Mouse (Mus musculus): Measurements from ENCODE around the gene Cep295nl.

Cep295nl gene

DNA sequence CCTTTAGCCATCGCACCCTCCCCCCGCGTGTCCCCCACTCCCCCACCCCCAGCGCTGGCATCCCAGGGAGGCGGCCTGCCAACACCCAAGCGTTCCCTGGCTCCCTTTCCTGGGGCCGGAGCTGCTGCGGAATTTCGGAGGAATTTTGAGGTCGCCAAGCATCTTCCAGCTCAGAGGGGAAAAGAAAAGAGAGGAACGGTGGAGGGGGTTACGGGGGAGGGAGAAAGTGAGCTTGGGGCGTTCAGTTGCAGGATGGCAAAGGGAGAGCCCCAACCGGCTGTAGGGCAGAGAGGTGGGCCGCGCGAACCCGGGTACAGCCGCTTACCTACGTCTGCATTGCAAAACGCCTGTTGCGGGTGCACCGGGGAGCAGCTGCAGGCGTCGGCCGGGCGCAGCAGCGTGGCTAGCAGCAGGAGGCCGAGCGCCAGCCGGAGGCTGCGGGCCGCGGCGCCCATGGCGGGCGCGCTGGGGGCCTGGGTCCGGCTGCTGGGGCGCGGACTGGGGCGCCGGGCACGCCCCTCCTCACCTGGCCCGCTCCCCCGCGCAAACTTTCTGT is 12.4 kb upstream of the Cep295nl start:
- DNase-seq = peak; percentile 73

DNA sequence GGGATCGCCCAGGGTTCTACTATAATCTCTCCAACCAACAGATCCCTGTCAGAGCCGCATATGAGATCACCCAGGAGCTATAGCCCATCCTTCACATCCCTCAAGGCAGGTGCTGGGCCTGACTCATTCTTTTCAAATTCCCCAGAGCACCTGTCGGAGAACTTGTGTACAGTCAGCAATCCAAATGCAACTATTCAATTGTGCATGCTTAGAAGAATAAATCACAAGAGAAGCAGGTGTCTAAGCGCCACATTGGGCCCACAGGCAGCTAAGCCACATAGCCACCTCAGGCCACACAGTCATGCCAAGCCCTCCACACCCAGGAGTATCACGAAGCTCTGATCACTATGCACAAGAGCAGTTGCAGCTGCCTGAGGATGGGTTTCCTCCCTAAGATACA is 7.2 kb upstream of the Cep295nl start:
- DNase-seq = no peak

DNA sequence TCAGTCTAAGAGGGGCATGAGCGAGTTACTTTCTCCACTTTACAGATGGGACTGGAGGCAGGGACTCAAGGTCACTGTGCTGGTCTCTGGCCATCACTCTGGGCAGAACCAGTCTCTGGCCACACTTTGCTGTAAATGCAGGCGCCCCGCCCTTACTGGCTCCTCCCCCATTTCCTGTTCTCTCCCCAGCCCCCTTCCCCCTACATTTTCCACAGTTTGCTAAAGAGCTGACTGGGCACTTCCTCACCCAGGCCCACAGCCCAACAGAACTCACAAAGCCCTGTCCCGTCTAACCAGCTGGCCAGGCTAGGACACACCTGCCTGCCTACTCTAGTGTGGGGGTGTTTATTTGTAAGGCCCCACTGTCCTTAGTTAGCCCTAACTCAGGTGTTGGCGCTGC is 6.6 kb upstream of the Cep295nl start:
- peak; percentile 94 for DNase-seq

DNA sequence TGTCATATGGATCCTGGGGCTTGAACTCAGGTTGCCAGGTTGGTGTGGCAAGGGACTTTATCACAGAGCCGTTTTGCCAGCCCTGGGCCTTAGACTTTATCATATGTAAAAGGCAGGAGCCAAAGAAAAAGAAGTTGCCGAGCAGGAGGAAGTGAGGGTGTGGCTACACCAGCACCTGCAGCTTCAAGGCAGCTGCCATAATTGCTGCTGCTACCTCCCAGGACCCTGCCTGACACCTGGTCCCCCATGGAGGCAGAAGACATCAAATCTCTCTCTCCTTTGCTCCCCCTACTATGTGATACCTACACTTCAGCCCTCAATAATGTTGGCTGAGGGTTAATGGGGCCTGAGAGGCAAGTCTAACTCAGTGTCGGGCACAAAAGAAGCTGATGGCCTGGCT is 6.1 kb upstream of the Cep295nl start:
- DNase-seq = no peak

DNA sequence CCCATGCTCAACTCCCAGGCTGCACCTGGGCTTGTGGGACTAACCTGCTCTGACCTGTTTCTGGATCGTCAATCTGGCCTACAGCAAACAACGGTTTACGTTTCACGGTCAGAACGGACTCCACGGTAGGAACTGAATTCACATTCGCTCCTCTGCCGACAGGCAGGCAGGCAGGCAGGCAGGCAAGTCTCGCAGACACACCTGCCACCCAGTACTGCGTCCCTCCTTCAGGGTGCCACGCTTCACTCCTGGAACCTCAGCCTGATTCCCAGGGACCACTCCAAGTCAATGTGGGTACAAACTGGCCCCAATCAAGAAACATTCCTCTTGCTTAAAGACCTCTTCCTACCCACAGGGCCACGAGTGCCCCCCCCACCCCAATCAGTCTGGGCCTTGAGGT is 5.6 kb upstream of the Cep295nl start:
- DNase-seq = no peak

DNA sequence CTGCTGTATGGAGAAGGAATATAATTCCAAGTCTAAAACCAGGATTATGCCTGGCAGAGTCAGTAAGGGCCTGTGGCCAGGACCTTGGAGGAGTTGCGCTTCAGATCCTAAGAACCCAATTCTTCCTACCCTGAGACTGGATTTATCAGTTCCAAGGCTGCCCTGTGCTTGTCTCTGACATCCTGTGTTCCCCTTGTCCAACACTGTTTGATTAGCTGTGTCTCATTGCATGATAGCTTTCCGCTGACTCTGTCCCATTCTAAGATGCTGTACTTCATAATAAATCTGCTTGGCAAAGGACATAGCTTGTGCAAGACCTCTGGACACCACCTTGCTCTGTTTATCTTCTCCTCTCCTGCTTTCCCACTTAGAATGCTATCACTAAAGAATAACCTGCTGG is 5.1 kb upstream of the Cep295nl start:
- DNase-seq = peak; percentile 30

DNA sequence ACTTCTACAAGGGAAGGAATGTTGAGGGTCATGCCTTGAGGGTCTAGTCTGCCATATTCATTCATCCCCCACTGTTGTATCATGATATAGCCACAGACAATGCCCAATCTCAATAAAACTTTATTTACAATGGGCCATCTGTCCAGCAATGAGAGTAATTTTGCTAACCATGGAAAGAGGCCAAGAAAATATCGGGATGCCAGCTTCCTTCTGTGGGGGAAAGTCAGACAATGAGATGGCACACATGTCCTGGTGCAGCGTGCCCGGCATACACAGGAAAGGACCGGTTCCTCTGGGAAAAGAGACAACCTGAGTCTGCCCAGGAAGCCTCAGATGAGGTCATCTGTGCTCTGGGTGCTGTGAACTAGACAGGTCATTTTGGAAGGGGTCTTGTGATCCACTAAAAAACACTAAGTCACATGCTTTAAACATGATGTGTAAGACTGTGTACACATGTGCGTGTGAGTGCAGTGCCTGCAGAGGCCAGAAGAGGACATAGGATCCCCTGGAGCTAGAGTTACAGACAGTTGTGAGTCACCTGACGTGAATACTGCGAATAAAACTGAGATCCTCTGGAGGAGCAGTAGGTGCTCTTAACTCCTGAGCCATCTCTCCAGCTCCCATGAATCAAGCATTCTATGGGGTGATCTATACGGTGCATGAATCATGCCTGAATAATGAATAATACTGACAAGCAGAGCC is 4.2 kb upstream of the Cep295nl start:
- DNase-seq = no peak

DNA sequence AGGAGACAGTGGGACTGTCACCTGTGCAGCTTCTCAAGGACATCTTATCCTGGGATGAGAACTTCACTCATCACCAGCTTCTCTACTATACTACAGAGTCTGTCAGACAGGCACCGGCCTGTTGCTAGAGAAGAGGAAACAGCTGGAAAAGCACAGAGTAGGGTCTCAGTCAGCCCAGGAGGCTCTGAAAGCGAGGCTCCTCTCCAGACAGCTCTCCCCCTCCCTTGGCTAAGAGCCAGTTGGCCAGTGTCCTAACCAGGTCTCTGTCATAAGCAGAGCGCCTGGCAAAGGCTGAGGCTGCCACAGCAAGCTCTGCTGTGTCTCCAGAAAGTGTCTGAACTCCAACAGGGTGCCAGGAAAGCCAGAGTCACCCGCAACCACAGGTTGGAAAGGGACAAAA is 3.4 kb upstream of the Cep295nl start:
- DNase-seq = peak; percentile 73

DNA sequence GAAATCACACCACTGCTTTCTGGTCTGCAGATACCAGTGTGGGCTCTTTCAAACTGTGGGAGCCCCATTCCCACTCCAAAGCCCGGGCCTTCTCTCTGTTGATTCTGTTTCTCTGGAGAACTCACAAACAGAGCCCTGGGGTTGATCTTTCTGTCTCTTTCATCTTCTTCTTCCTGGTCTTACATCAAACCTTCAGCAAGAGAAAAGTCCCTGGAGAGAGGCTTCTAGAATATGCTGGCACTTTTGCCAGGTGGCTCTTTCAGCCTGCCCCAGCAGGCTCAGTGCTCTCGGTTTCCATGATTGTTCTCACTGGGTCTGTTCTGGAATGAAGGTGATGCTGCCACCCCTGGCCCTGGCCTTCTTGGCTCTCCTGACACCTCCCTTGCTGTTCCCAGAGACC is 1.3 kb upstream of the Cep295nl start:
- no peak for DNase-seq

DNA sequence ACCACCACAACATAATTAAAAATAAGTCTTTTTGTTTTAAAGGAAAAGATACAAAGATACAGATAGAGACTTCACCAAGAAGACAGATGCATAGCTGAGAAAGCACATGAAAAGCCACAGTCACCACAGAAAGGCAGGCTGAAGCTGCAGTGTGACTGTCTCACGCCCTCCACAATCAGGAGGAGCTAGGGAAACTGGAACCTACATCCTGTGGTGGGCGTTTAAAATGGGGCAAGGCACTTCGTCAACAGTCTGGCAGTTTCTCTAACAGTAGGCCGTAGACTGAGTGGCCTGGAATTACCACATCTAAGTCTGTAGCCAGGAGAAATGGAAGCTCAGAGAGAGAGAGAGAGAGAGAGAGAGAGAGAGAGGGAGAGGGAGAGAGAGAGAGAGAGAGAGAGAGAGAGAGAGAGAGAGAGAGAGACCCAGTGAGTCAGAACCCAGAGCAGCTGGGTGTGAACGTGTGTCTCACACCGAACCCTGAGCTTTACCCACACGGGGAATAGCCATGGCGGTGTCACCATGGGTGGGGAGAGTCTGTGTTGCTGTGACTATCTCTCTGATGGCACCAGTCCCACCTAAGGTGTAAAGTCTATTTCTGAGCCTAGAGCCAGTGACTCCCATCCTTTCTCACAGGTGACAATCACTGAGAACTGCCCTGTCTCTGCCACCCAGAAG is 4.7 kb downstream of the Cep295nl start:
- peak; percentile 32 for DNase-seq

DNA sequence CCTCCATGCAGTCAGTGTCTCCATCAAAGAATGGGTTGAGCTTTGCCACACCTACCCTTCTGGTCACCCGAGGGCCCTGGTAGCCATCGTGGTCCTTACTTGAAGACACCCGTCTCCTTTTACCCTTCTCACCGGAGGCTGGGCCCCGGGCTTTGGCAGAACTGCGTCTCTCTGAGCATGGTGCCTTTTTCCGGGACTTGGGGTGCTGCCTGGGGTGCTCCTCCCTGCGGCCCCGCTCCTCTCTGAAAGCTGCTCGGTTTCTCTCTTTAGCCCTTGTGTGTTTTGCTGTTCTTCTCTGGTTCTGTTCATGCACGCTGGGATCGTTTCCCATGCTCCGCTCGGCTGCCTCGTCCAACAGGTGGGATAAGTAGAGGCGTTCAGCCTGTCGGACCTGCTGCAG is 8.9 kb downstream of the Cep295nl start:
- DNase-seq = no peak

DNA sequence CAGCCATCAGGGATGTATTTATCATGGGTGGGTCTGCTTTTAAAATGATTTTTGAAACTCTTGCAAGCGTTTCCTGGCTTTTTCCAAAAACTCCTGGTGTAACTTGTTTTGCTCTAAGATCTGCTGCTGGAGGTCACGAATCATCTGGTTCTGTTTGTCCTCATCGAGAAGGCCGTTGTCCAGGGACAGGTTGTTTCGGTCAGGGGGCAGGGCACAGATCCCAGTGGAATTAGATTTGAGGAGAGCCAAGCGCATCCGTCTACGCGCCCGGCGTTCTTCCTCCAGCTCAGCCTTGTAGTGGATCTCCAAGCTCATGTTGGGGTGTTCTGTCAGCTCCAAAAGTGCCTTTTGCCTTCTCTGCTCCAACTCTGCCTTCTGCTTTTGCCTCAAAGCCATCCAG is 9.9 kb downstream of the Cep295nl start:
- no peak for DNase-seq

DNA sequence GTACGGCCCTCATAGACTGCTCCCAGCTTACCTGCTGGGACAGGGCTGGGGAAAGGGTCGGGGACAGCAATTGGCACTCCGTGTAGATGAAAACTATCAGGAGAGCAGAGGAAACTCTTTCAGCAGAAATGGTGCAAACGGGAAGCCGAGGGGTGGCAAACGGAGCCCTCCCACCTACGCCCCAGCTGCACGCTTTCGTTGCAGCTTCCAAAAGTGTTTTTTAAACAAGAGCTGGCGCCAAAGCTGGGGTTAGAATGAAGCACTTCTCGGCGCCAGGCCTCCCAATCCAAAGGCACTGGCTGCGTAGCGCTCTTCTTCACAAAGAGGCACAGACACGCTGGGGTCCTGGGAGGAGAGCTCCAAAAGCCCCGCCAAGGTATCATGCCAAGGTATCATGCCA is 11.5 kb downstream of the Cep295nl start:
- no peak for DNase-seq

DNA sequence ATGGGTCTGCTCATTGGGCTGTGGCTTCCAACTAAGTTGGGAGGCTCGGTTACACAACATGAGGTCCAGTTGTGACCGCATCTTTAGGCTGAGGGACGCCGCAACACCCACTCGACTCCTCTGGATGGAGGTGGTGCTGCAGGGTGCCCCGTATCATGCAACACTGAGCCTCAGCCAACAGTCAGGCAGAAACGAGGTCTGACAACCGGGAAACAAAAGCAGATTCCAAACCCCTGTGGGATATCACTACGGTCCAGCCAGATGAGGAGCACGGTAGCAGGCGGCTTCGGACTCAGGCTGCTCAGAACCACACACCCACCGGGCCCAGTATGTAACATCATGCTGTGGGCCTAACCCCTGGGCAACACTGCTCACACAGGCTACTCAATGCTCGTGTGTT is 11.9 kb downstream of the Cep295nl start:
- DNase-seq = no peak

DNA sequence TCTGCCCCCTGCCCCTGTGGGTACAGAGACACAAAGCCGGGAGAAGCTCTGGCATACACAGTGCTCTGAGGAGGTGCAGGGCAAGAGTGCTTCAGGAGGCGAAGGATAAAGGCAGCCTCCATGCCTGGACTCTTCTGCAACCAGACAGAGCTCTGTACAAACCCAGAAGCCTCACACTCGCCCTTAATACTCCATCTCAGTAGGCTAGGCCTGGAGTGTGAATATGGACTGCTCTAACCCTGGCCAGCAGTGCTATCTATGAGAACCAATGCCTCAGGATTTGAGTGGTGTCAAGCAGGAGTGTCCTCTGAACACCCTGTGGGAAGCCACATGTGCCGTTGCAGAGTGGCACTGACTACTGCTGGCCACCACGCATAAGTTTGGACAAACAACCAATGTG is 13.4 kb downstream of the Cep295nl start:
- no peak for DNase-seq

DNA sequence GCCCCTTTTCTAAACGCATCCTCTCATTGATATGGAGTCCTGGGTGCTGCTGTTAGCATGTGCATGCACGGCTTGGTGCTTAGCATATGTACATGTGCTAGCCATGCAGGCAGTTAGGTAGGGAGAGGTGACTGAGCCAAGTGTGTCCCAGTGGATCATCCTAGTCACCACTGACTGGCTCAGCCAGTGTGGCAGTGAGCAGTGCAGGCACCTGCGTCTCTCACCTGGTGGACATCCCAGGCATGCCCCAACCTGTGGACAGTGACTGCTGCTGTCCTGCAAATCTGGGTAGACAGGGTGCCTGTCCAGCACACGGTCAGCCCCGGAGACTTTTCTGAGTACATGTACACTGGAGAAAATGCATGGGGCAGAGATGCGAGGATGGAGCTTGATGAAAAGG is 13.8 kb downstream of the Cep295nl start:
- DNase-seq = no peak

DNA sequence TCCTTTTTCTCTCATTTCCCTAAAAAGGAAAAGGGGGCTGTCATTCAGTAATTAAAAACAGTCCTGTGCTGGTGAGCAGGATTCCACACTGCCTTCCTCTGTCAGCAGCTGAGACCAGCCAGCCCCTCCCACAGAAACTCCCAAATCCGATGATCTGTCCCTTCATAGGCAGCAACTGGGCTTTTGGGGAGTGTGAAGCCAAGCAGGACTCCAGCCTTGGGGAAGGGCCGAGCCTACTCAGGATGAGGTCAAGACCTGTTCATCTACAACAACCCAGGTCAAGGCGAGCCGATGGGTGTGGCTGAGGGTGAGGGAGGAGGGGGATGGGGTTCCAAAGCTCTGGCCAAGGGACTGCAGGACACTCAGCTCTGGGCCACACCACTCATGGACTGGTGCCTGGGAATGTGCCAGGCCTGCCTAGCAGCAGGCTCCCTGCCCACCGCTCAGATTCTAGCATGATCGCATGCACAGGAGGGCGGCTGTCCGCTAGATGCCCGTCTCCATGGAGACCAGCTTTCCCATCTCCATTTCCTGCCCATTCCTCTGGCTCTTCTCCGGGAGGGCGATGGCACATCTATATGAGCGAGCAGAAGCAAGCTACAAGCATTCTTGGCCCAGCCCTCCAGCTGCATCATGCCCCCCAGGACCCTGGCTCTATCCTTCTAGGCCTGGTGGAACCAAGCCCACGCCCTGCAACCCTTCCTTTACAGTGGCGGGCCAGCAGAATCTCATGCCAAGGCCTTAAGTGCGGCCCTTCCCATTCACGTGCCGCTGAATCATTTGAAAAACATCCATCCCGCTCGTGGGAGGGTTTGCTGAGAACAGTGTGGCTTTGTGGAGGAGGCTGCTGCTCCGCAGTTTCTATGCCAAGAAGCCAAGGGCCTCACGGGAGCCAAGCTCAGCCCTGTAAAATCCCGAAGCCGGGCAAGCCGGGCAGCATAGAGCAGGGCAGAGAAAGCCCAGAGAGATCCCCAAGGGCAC is 15.0 kb downstream of the Cep295nl start:
- DNase-seq = peak; percentile 83

DNA sequence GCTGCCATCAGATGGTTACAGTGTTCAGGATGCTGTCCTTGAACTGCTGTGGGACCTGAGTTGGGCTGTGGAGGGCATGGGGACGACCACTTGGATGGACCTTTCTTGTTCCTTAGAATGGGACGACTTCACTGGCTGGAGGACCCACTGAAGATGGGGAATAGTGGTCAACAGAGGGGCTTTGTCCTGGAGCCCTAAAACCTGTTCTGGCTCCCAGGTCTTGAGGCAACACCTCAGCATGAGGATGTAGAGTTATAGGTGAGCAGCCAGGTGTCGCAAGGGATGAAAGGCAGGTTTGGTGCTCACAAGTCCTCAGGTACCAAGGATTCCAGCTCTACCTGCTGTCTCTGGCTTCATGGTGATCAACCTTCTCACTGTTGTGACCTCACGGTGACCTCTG is 15.8 kb downstream of the Cep295nl start:
- DNase-seq = no peak

DNA sequence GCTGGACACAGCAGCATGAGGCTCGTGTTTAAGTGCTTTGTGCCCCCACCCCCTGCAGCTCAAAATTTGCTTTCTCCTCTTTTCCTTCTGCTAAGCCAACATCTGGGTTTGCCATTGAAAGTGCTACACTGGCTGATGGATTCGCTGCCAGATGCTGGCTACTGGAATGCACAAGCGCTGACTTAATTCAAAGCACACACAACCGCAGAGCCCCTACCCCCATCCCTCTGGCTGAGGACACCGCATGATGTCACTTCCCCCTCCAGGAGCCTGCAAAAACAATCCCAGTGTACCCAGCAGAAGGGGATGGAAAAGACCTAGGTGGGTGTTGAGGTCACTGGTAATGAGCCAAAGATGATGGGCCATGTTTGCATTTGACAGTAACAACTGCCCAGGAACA is 17.8 kb downstream of the Cep295nl start:
- peak; percentile 67 for DNase-seq

DNA sequence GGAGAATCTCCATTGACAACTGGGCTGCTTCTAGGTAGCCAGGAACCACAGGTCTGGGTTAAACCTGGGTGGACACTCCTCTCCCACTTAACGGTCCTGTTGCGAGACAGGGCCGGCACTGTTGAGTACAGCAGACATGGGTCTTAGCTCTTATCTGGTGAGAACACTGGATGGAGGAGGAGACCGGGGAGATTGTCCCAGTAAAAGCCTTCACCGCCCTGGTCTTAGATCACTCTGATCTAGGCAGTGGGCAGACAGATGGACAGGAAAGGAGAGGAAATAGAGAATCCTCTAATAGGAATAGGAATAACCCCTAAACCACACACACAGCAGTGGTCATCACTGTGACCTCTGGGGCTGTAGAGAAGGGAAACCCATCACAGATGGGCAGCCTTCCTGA is 18.3 kb downstream of the Cep295nl start:
- no peak for DNase-seq

DNA sequence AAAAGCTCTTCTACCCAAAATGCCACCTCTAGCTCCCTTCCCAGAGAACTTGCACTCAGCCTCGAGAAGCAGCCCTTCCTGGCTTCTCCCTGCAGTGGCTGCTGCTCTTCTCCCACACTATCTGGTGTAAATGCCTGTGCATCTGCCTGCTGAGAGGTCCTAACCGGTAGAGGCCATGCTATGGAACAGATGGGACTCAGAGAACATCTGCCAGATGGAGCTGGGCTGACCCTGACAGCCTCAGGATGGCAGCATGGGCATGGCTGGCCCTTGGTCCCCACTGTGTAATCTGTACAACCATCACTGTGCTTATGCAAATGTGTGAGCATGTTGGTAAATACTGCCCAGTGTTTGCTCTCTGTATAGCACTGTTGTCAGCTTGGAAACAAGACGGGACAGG is 19.7 kb downstream of the Cep295nl start:
- no peak for DNase-seq

DNA sequence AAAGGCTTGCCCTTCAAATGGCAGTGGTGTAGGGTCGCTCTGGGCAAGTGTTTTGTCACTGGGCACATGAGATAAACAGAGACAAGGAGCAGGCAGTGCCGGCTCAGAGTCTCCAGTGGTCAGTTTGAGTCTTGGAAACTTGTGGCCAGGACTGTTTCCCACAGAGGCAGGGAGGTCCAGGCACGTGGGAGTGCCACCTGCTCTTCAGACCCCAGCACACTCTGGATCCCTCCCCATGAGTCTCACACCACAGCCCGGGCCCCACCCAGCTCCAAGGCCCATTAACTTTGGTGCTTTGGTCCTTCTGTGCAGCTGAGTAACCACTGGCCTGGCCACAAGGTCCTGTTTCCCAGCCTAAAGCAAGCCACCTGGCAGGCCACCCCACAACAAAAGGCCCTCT is 20.3 kb downstream of the Cep295nl start:
- DNase-seq = no peak

DNA sequence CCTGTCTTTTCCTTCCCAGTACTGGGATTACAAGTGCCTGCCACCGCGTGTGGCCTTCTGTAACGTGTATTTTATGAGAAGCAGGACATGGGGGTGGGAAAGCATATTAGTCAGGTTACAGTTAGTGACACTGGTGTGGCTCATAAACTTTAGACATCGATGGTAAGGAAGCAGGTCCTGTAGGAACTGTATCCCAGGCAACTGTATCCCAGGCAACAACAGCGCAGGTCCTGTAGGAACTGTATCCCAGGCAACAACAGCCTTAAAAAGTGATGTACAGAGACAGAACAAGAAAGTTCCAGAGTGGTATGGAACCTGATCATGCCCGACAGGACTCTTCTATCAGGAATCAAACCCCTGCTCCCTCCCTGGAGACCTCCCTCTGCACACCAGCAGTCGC is 20.8 kb downstream of the Cep295nl start:
- DNase-seq = no peak

Measured in lung, postnatal 10 days (tissue).